Mouse (Mus musculus) retina, embryonic 14.5 days (tissue): ENCODE measurements around the gene Mt2.

Experiments
- DNase-seq: peaks from one replicate; pipeline ENCODE4 v3.0.0-alpha.2; 2015; ENCODE audit warnings: low spot score

Mt2 gene

DNA sequence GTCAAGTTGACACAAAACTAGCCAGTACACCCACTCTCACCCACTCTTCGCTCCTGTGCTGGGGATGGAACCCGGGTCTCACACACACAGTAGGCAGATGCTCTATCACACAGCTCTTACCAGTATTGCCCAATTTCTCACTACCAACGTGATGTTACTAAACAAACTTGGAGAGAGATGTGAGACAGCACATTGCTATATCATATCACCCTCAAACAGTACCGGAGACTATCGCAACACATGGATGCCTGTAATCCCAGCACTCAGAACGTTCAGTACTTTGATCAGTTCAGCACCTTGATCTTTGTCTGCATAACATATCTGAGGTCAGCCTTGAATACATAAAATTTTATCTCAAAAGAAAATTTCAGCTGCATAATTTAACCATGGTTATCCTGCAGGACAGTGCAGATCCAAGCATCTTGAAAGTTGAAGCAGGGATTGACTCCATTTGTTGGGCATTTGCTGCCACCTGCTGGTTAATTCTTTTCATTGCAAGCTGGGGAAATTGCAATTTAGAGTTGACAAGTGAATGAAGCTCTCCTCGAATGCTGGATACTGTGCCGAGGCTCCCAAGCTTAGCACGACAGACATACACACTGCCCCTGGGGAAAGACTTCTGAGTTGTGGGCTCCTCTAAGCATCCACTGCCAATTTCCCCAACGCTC is 26.9 kb downstream of the Mt2 start:
- peak; percentile 89 for DNase-seq

DNA sequence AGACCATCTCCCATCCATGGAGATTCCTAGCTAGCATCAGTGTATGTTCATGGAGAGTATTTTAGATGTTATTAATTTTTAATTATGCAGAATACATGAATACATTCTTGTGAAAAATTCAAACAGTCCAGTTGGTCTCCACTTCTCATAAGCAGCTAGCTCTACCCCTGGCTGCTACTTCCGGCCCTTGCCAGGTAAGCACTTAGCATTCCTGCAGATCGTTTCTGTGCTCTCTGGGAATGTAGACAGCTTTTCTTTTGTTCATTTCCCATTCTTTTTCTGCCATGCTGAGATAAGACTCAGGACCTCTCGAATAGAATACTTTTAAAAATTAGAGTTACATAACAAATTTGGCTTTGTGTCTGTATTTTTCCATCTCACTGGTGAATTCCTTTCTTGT is 31.6 kb downstream of the Mt2 start:
- DNase-seq, result no peak

DNA sequence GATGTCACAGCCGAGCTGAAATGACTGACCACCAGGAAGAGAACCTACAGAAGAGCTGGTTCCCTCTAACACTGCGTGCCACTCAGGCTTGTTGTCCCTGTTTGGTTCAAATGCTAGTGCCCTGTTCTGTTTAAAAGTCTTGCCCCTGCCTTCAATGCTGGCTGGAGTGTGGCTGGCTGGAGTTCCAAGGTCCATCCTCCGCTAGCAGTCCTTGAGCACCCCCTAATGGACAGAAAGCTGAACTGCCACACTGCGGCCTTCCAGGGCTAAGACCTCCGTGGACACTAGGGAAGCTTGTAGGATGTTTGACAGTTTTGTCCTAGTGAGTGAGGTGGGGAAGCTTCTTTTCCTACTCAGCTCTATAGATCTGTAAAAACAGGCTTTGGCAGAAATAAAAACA is 33.3 kb downstream of the Mt2 start:
- peak; percentile 90 for DNase-seq

DNA sequence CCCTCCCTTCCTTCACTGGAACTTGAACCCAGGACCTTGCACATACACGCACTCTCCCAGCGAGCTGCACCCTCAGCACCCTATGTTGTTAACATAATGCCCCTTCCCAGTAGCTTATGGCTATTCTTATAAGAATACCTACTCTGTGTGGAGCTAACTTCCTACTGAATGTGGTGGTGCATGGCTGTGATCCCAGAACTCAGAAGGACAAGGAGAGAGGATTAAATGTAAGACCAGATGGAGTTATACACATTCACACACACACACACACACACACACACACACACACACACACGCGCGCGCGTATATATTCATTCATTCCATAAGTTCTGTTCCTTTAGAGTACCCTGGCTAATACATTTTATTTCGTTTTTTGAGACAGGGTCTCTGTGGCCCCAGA is 33.8 kb downstream of the Mt2 start:
- DNase-seq, result no peak

DNA sequence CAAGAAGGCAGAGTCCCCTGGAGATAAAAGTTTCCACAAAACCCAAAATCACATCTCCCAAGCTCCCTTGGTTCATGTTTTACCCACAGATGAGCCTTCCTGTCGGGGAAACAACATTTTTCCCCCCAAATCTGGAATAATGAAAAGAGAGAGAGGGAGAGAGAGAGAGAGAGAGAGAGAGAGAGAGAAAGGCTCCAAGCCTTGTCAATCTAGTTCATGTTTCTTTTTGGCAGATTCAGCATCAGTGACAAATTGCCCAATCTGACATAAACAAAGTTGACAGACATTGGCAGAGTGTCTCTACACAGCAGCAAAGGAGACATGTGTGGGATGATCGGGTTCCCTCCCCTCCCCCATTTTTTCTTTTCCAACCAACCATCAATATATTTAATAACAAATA is 35.0 kb downstream of the Mt2 start:
- DNase-seq, result no peak

DNA sequence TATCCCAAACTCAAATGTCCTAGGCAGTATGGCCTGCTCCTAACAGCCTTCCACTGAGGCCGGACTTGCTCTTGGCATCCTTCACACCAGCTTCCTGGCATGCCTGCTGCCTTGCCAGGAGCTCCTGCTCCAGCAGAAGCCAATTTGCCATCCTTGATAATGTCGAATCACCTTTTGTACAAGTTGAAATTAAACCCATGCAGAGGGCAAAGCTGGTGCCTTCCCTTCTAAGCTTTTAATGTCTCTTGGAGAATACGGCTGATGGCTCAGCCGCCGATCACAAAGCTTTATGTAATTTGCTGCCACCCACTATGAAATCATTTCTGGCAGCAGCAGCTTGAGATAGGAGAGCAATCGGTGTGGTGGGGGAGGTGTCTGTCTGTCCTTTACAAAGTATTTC is 37.2 kb downstream of the Mt2 start:
- DNase-seq, result no peak

DNA sequence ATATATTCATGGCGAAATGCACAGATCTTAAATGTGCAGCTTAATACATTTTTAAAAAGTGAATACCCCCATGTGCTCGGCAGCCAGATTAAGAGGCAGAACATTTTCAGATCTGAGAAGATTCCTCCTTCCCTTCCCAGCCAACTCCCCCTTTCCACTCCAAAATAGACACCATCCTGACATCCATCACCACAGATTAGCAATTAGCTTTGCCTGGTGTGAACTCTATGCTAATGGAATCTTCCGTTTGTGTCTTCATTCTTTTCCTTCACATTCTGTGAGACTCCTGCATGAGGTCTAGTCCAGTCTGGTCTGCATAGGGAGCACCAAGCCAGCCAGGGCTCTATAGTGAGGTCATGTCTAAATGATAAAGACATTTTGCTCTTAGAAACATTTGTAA is 37.8 kb downstream of the Mt2 start:
- no peak for DNase-seq

DNA sequence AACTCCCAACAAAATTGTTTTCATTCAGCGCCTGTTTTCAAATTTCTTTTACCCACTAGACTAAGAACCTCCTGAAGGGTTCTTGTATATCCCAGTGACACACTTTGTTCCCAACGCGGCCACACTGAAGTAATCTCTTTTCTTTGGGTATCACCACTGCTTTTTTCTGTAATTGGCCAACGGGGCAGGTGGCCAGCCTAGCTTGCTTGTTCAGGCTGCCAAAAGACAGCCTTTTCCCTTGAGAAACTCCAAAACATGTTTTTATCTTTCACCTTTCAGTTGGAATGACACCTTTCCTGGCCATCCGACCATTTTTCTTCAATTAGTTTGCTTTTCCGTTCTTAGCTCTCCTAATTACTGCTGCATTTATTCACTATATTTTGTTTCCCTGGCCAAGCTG is 41.4 kb downstream of the Mt2 start:
- no peak for DNase-seq

DNA sequence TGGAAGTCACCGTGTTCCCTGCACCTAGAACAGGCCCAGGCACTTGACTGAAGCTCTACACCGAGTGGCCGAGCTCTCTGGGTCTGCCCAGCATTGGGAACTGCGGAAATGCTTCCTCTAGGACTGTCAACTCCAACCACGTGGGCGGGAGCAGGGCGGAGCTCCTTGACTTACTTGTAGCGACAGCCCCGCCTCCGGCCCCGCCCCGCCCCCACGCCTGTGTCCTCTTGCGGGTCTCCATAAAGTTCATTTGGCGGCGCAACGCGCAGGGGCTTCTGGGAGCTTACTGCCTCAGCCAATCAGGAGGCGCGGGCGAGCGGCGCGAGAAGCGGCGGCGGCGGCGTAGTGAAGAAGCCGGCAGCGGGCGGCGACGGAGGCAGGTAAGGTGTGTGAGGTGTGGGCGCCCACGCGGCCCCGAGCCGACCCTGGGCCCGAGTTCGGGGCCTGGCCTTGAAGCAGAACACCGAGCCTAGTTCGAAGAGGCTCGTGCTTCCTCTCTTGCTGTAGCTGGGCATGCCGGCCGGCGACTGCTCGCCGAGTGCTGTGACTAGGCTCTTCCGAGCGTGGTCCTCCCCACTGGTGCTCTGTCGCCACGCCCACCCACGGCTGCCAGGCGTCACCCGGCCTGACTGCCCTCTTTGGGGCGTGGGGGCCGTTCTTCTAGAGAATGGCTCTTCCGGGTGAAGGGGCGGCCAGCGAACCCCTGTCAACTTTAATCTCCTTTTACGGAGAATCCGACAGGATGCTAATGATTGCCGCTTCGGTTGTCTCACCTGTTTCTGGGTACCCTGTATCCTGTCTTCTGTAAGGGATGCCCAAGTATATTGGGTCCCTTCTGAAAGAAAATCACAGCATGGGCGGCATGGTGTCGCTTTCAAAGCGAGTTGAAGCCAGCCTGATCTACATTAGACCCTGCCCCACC is 42.0 kb downstream of the Mt2 start, which contains the start of gene Nup93:
TSS of gene Nup93 (plus strand) at position 313 of the 922 bp plus-strand sequence.
- DNase-seq, result peak; percentile 98
